Mouse (Mus musculus) stomach, embryonic 14.5 days (tissue): ENCODE results near the gene Npr3. TPM values are rescaled to one million over a fixed set of nuclear protein-coding genes. Genes with fewer than 3 reads are reported as not detected.

Source experiments
- ATAC-seq: fragments of 200-750 bp; cut with Nextera tagmentation; 2 replicates; pipeline ENCODE4 v1.8.0; 2017; ENCODE audit warnings: low read depth, moderate TSS enrichment; ENCODE audit not compliant: insufficient number of reproducible peaks, insufficient read depth, low FRiP score
- H3K27ac ChIP-seq: fragments of 300-500 bp; sonication (generic); 2 replicates; pipeline ENCODE4 v1.5.1; 2014; ENCODE audit warnings: mild to moderate bottlenecking, low read length, moderate library complexity, mixed read lengths
- H3K27me3 ChIP-seq: fragments of 300-500 bp; sonication (generic); 2 replicates; pipeline ENCODE4 v1.6.1; 2014; ENCODE audit warnings: low read length, control low read depth, mixed read lengths; ENCODE audit not compliant: control insufficient read depth, insufficient read depth
- H3K36me3 ChIP-seq: fragments of 300-500 bp; sonication (generic); 2 replicates; pipeline ENCODE4 v1.6.1; 2014; ENCODE audit warnings: mild to moderate bottlenecking, control low read depth, low read length, moderate library complexity, mixed read lengths; ENCODE audit not compliant: control insufficient read depth, insufficient read depth
- H3K4me1 ChIP-seq: fragments of 300-500 bp; sonication (generic); 2 replicates; pipeline ENCODE4 v1.6.1; 2014; ENCODE audit warnings: low read length, control low read depth, mixed read lengths; ENCODE audit not compliant: control insufficient read depth, insufficient read depth
- H3K4me2 ChIP-seq: fragments of 300-500 bp; sonication (generic); replicated peaks from 2 replicates; pipeline ENCODE4 v1.6.1; 2014; ENCODE audit warnings: low read depth, low read length, control low read depth
- H3K4me3 ChIP-seq: fragments of 300-500 bp; sonication (generic); 2 replicates; pipeline ENCODE4 v1.5.1; 2014; ENCODE audit warnings: low read depth, low read length, control low read depth
- H3K9ac ChIP-seq: fragments of 300-500 bp; sonication (generic); replicated peaks from 2 replicates; pipeline ENCODE4 v1.6.1; 2014; ENCODE audit warnings: low read depth, mild to moderate bottlenecking, control low read depth, low read length, moderate library complexity, mixed read lengths
- H3K9me3 ChIP-seq: fragments of 300-500 bp; sonication (generic); 2 replicates; pipeline ENCODE4 v1.6.1; 2016; ENCODE audit warnings: low read depth, low read length, control low read depth; ENCODE audit not compliant: control insufficient read depth
- WGBS: fragments of 180-500 bp; shearing (Covaris S2); extraction: QIAGEN DNeasy Blood & Tissue Kit; methylation state at CpG from one replicate; pipeline ENCODE4 v1.1.7; 2014; 5-methylcytosine and 5-hydroxymethylcytosine counted together
- polyA plus RNA-seq: library from polyadenylated mRNA; unstranded; fragments of >200 nt; fragmentation: Nextera tagmentation; extraction: Ambion mirVana; gene quantifications from 2 replicates; pipeline ENCODE4 v1.2.1, GENCODE M21; 2014

Npr3 gene
- 5.3 and 5.9 TPM in 2 replicates for polyA plus RNA-seq

GRCm38 (mm10) chr15:11906571-11907531 lies at the start of gene Npr3:
Npr3 (minus strand) TSS chr15:11907287.
- no peak for ATAC-seq

GRCm38 (mm10) chr15:11956129-11956528 lies 49.0 kb upstream of the Npr3 start:
- H3K36me3 ChIP-seq: no peaks in the 10 kb centered on the region
- H3K9ac ChIP-seq: no peak overlapping the region
- no peaks in the 10 kb centered on the region for H3K4me1 ChIP-seq
- no peak overlapping the region for H3K4me2 ChIP-seq
- ATAC-seq: no peak
- 80% methylated on average over 7 of the region's 7 CpGs for WGBS
- no peaks in the 10 kb centered on the region for H3K9me3 ChIP-seq
- no peak overlapping the region for H3K4me3 ChIP-seq
- H3K27me3 ChIP-seq: no peaks in the 10 kb centered on the region
- no peak overlapping the region for H3K27ac ChIP-seq

More at GRCm38 (mm10) chr15:11906571-11907531, at the start of gene Npr3:
- H3K36me3 ChIP-seq: no peaks in the 10 kb centered on the region
- WGBS: 1% methylated on average over 42 of the region's 42 CpGs
- H3K27me3 ChIP-seq: no peaks in the 10 kb centered on the region
- H3K9me3 ChIP-seq: no peaks in the 10 kb centered on the region
- H3K9ac ChIP-seq: peak within 1 kb of the TSS; percentile 30; the same call in 1 of the 2 replicates
- peak within 1 kb of the TSS; percentile 95 for H3K4me2 ChIP-seq
- H3K27ac ChIP-seq: peak within 1 kb of the TSS; percentile 71; the same call in 1 of the 2 replicates
- peaks cover 9% of the 10 kb centered on the region; the same call in 1 of the 2 replicates for H3K4me1 ChIP-seq
- peak within 1 kb of the TSS; percentile 59 for H3K4me3 ChIP-seq

GRCm38 (mm10) chr15:11954190-11954589 lies 47.1 kb upstream of the Npr3 start:
- Histone ChIP-seq H3K9ac (no peak overlapping the region), H3K27me3 (no peaks in the 10 kb centered on the region), H3K27ac (no peak overlapping the region), H3K36me3 (no peaks in the 10 kb centered on the region), H3K4me2 (no peak overlapping the region), H3K9me3 (no peaks in the 10 kb centered on the region), H3K4me3 (no peak overlapping the region), H3K4me1 (no peaks in the 10 kb centered on the region)
- WGBS: 59% methylated on average over 4 of the region's 4 CpGs
- no peak for ATAC-seq

GRCm38 (mm10) chr15:11952159-11952558 lies 45.1 kb upstream of the Npr3 start:
- Histone ChIP-seq H3K27me3 (no peaks in the 10 kb centered on the region), H3K4me3 (no peak overlapping the region), H3K9me3 (no peaks in the 10 kb centered on the region), H3K4me2 (no peak overlapping the region), H3K9ac (no peak overlapping the region), H3K36me3 (no peaks in the 10 kb centered on the region), H3K4me1 (no peaks in the 10 kb centered on the region), H3K27ac (no peak overlapping the region)
- WGBS: 78% methylated on average over 3 of the region's 3 CpGs
- no peak for ATAC-seq

- Histone ChIP-seq H3K27ac (no peak overlapping the region), H3K9me3 (no peaks in the 10 kb centered on the region), H3K4me1 (no peaks in the 10 kb centered on the region), H3K4me3 (no peak overlapping the region), H3K27me3 (no peaks in the 10 kb centered on the region), H3K36me3 (no peaks in the 10 kb centered on the region), H3K4me2 (no peak overlapping the region), H3K9ac (no peak overlapping the region)
- WGBS: 93% methylated on average over 7 of the region's 7 CpGs
- no peak; the same call in 1 of the 2 replicates for ATAC-seq
These were observed 44.1 kb upstream of the Npr3 start for GRCm38 (mm10) chr15:11951181-11951580.

GRCm38 (mm10) chr15:11950144-11950543 lies 43.1 kb upstream of the Npr3 start:
- Histone ChIP-seq H3K9ac (no peak overlapping the region), H3K36me3 (no peaks in the 10 kb centered on the region), H3K9me3 (no peaks in the 10 kb centered on the region), H3K27me3 (no peaks in the 10 kb centered on the region), H3K4me2 (no peak overlapping the region), H3K4me3 (no peak overlapping the region), H3K4me1 (no peaks in the 10 kb centered on the region), H3K27ac (no peak overlapping the region)
- 90% methylated on average over 10 of the region's 10 CpGs for WGBS
- ATAC-seq: no peak

GRCm38 (mm10) chr15:11949490-11949889 lies 42.4 kb upstream of the Npr3 start:
- Histone ChIP-seq H3K4me2 (no peak overlapping the region), H3K9me3 (no peaks in the 10 kb centered on the region), H3K36me3 (no peaks in the 10 kb centered on the region), H3K27me3 (no peaks in the 10 kb centered on the region), H3K27ac (no peak overlapping the region), H3K9ac (no peak overlapping the region), H3K4me1 (no peaks in the 10 kb centered on the region), H3K4me3 (no peak overlapping the region)
- ATAC-seq: no peak
- WGBS: 76% methylated on average over 3 of the region's 3 CpGs

GRCm38 (mm10) chr15:11940855-11941254 lies 33.8 kb upstream of the Npr3 start:
- no peaks in the 10 kb centered on the region for H3K27me3 ChIP-seq
- H3K4me3 ChIP-seq: no peak overlapping the region
- H3K27ac ChIP-seq: no peak overlapping the region
- no peak overlapping the region for H3K9ac ChIP-seq
- H3K4me2 ChIP-seq: no peak overlapping the region
- H3K9me3 ChIP-seq: no peaks in the 10 kb centered on the region
- WGBS: 56% methylated on average over 5 of the region's 5 CpGs
- ATAC-seq: no peak
- no peaks in the 10 kb centered on the region for H3K36me3 ChIP-seq
- no peaks in the 10 kb centered on the region for H3K4me1 ChIP-seq
